Mouse (Mus musculus): Measurements from ENCODE around the gene Gnb5.
"Not testable (repeated sequence)": the region's sequence is repeated elsewhere in the genome, so short reads cannot be mapped to it uniquely, and the experiment has no call there.

Gene Gnb5

GRCm38 (mm10) chr9:75353094-75353493 is 47.0 kb downstream of the Gnb5 start:
- no peak for DNase-seq (ENCODE audit: low read depth in 2 of 2, low spot score in 2 of 2)

GRCm38 (mm10) chr9:75355783-75356182 is 49.7 kb downstream of the Gnb5 start:
- DNase-seq (ENCODE audit: low read depth in 2 of 2, low spot score in 2 of 2) = no peak

GRCm38 (mm10) chr9:75357087-75357654 is 51.1 kb downstream of the Gnb5 start:
- DNase-seq (ENCODE audit: low read depth in 2 of 2, low spot score in 2 of 2) = no peak

GRCm38 (mm10) chr9:75361699-75362098 is 55.6 kb downstream of the Gnb5 start:
- DNase-seq (ENCODE audit: low read depth in 2 of 2, low spot score in 2 of 2) = peak; percentile 67 to 74

GRCm38 (mm10) chr9:75362201-75362600 is 56.1 kb downstream of the Gnb5 start:
- no peak for DNase-seq (ENCODE audit: low read depth in 2 of 2, low spot score in 2 of 2)

- no peak for DNase-seq (ENCODE audit: low read depth in 2 of 2, low spot score in 2 of 2)
Measured at GRCm38 (mm10) chr9:75363001-75363400, 56.9 kb downstream of the Gnb5 start.

- DNase-seq (ENCODE audit: low read depth in 2 of 2, low spot score in 2 of 2) = not testable (repeated sequence)
Measured at GRCm38 (mm10) chr9:75363702-75364101, 57.6 kb downstream of the Gnb5 start.

GRCm38 (mm10) chr9:75365195-75365594 is 59.1 kb downstream of the Gnb5 start:
- DNase-seq (ENCODE audit: low read depth in 2 of 2, low spot score in 2 of 2) = no peak

GRCm38 (mm10) chr9:75366191-75366590 is 60.1 kb downstream of the Gnb5 start:
- no peak for DNase-seq (ENCODE audit: low read depth in 2 of 2, low spot score in 2 of 2)

GRCm38 (mm10) chr9:75368779-75369178 is 62.7 kb downstream of the Gnb5 start:
- DNase-seq (ENCODE audit: low read depth in 2 of 2, low spot score in 2 of 2) = no peak

- no peak for DNase-seq (ENCODE audit: low read depth in 2 of 2, low spot score in 2 of 2)
Measured at GRCm38 (mm10) chr9:75375606-75376005, 69.5 kb downstream of the Gnb5 start.

GRCm38 (mm10) chr9:75376428-75376827 is 70.3 kb downstream of the Gnb5 start:
- DNase-seq (ENCODE audit: low read depth in 2 of 2, low spot score in 2 of 2) = no peak

- DNase-seq (ENCODE audit: low read depth in 2 of 2, low spot score in 2 of 2) = no peak
Measured at GRCm38 (mm10) chr9:75378774-75379173, 72.7 kb downstream of the Gnb5 start.

GRCm38 (mm10) chr9:75382825-75383224 is 76.7 kb downstream of the Gnb5 start:
- no peak for DNase-seq (ENCODE audit: low read depth in 2 of 2, low spot score in 2 of 2)

- DNase-seq (ENCODE audit: low read depth in 2 of 2, low spot score in 2 of 2) = no peak
Measured at GRCm38 (mm10) chr9:75383785-75384184, 77.7 kb downstream of the Gnb5 start.

GRCm38 (mm10) chr9:75384337-75384962 is 78.4 kb downstream of the Gnb5 start:
- DNase-seq (ENCODE audit: low read depth in 2 of 2, low spot score in 2 of 2) = no peak

GRCm38 (mm10) chr9:75385218-75385974 is 79.3 kb downstream of the Gnb5 start:
- no peak for DNase-seq (ENCODE audit: low read depth in 2 of 2, low spot score in 2 of 2)

- DNase-seq (ENCODE audit: low read depth in 2 of 2, low spot score in 2 of 2) = no peak
Measured at GRCm38 (mm10) chr9:75393251-75393650, 87.2 kb downstream of the Gnb5 start.

Measured in CD8-positive naive resting alpha-beta T cell, adult 2 months (primary cell).